Mouse (Mus musculus): ENCODE data around the gene 1700080O16Rik. TPM values are rescaled to one million over a fixed set of nuclear protein-coding genes. Genes with fewer than 3 reads are reported as not detected.

1700080O16Rik gene
- total RNA-seq (2021) = not detected

DNA sequence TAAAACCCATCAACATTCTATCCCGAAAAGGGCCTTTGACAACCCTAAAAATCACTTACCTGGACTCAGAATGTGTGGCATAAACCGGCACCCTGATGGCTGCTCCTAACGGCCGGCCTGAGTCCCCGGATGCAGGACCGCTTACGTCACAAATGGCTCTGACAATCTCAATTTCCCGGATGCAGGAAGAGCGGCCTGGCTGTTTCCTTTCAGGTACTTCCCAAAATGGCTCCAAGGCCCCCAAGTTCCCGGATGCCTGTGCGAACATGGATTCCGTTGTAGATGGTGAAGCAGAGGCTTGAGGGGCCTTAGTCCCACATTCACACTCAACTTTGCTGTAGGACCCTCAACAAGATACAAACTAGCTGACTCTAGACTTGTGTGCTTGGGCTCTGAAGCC lies at the start of gene 1700080O16Rik:
TSS of gene 1700080O16Rik (minus strand) at position 101 of the 400 bp plus-strand sequence.
- DNase-seq = no peak

DNA sequence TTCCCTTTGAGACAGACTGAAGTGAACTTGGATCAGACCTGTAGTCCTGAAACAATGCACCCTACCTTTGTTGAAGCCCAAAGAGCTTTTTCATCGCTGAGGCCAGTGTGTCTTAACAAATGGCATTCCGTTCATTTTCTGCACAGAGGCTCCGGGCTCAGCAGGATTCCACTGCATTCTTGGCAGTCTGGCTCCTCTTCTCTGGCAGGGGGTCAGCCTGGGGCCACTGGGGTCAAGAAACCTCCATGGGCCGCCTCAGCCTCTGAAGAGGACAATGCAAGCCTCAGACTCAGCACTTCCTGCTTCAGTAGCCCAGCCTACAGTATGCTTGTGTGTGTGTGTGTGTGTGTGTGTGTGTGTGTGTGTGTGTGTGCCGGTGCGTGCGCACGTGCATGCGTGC lies 45.1 kb upstream of the 1700080O16Rik start:
- no peak for DNase-seq

DNA sequence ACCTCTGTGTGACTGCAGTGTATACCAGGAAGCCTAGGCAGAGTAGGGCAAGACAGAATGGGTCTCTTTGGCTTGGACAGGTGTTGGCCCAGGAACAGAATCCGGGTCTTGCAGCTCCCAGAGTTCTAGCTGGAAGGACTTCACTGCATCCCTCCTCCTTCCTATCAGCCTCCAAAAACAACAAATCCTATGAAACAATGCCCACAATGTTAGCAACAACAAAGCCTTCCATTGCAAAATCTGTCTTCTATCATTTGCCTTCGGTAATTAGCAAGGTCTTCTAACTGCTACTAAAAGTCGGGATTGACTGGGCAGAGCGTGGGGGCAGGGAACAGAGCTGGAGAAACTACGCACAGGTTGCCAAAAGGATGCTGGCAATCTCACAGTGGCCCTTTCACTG lies 27.5 kb upstream of the 1700080O16Rik start:
- no peak for DNase-seq

DNA sequence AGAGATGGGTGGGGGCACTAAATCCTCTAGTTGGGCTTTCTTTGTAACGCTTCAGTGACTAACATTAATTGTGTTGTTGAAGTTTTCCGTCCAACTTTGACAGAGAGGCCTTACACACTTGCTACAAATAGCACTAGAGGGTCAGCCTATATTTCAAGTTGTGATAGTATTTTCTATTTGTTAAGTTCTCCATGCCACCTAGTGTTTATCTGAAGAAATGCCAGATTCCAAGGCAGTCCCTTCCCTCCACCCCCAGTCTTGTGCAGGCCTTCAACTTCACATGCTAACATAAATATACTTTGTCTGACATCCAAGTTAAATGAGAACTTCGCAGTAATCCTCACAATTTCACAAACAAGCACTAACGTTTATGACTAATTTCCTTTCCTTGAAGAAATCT lies 26.9 kb upstream of the 1700080O16Rik start:
- no peak for DNase-seq

DNA sequence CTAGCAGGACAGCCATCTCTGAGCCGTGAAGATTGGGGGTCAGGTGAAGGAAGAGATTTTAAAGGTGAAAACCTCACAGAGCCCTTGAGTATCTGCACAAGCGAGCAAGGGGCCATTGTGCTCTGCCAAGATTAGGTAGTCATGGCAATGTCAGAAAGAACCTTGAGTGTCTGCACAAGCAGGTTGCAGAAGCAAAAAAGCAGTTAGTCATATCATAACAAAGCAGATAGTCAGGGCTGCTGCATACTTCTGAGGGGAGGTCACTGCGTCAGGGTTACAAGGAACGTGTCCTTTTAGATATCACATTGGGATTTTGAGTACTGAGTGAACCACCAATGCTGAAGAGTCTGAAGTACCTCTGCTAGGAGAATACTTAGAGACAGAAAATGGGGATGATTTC lies 3.8 kb upstream of the 1700080O16Rik start:
- no peak for DNase-seq

DNA sequence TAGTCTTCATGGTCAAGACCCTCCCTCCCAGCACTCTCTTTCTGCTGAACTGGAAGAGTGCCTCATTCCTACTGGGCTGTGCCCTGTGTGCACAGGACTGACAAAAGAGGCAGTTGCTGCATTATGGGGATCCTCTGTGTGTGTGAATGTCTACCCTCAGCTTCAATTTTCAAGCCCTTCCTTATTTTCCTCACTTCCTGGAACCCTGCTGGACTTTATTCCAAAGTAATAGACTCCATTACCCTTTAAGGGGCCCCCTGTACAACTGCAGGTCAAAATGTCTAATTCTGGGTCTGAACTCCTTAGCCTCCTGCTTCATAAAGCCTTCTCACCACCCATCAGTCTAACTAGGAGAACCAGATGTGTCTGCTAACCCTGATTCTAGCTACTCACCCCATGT lies 2.0 kb upstream of the 1700080O16Rik start:
- DNase-seq = no peak

DNA sequence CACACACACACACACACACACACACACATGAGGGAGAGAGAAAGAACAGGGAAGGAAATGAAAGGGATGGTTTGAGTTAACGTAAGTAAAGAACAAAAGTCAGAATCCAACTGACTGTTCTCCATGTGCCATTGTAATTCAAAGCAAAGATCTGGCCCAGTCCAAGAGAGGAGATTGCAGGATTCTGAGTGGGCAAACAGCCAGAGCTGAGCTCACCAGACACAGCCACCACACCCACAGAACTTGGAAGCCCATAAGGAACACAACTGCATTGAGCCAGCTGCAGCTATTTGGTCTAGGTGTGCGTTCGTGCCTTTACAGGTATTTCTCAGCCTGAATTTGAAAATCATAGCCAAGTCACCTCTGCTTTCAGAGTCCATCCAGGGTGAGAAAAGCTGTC lies 24.5 kb downstream of the 1700080O16Rik start:
- DNase-seq = no peak

DNA sequence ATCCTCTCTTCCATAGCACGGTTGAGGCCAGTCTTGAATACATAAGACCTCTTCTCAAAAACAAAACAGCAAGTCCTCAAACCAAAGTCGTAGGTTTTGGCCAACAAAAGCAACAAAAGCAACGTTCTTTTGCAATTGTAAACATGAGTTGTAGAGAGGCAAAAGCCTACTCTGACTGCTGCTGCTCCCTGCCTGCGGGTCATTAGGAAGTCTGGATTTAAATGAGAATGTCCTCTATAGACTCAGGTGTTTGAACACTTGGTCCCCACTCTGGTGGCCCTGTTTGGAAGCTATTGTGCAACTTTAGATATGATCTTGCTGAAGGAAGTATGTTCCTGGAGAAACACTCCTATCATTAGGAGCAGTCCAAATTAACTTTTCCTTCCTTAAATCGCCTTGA lies 34.5 kb downstream of the 1700080O16Rik start:
- DNase-seq = no peak

DNA sequence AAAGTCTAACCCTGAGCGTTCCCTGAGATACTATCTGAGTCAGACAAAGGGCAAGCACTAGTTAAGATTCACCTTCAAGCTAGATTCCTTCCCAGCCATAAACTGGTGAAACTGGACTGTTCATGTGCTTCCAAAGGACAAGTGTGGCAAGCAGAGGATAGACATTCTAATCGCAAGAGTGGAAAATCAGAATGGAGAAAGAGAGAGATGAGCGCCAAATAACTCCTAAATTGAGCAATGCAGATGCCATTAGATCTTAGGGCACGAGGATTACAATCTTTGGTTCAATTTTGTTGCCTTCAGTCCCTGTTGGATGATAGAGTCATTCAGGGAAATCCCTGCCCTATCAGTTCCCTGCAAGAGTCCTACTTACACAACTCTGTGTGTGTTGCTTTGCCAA lies 53.5 kb downstream of the 1700080O16Rik start:
- no peak for DNase-seq

Other genes with a start within 250 kb of the 1700080O16Rik start
- not detected for gene Usp26, start 171.5 kb downstream of the 1700080O16Rik start, total RNA-seq (2021)
- gene Gpc4, start 192.5 kb upstream of the 1700080O16Rik start, total RNA-seq (2021) = 10 to 100 TPM; 54.1 to 54.2 TPM

Data from layer of hippocampus, postnatal 36 days (tissue).